Mouse (Mus musculus) forebrain, embryonic 10.5 days (tissue): ENCODE data around the gene Crat. TPM values are rescaled to one million over a fixed set of nuclear protein-coding genes. Genes with fewer than 3 reads are reported as not detected.

Experiments
- DNase-seq: peaks from one replicate; pipeline ENCODE4 v3.0.0-alpha.2; 2017; ENCODE audit warnings: low spot score; ENCODE audit errors: extremely low spot score
- H3K27ac ChIP-seq: fragments of 300-500 bp; sonication (generic); 2 replicates; pipeline ENCODE4 v1.5.1; 2016; ENCODE audit warnings: mild to moderate bottlenecking
- H3K27me3 ChIP-seq: fragments of 300-500 bp; sonication (generic); 2 replicates; pipeline ENCODE4 v1.6.1; 2016; ENCODE audit warnings: mild to moderate bottlenecking; ENCODE audit not compliant: poor library complexity, severe bottlenecking
- H3K36me3 ChIP-seq: fragments of 300-500 bp; sonication (generic); replicated peaks from 2 replicates; pipeline ENCODE4 v1.6.1; 2016; ENCODE audit warnings: mild to moderate bottlenecking, moderate library complexity
- H3K4me1 ChIP-seq: fragments of 300-500 bp; sonication (generic); 2 replicates; pipeline ENCODE4 v1.6.1; 2016
- H3K4me3 ChIP-seq: fragments of 300-500 bp; sonication (generic); 2 replicates; pipeline ENCODE4 v1.5.1; 2016; ENCODE audit warnings: mild to moderate bottlenecking, moderate library complexity
- H3K9me3 ChIP-seq: fragments of 300-500 bp; sonication (generic); 2 replicates; pipeline ENCODE4 v1.6.1; 2016; ENCODE audit warnings: mild to moderate bottlenecking, moderate library complexity
- WGBS: fragments of 180-500 bp; shearing (Covaris S2); methylation state at CpG from one replicate; pipeline ENCODE4 v1.1.7; 2016; 5-methylcytosine and 5-hydroxymethylcytosine counted together
- polyA plus RNA-seq: library from polyadenylated mRNA; unstranded; fragments of >200 nt; fragmentation: Nextera tagmentation; extraction: Ambion mirVana; gene quantifications from 2 replicates; pipeline ENCODE4 v1.2.1, GENCODE M21; 2016

The Crat gene
- polyA plus RNA-seq, 1 experiment from 2014 or later = 23.6 TPM

DNA sequence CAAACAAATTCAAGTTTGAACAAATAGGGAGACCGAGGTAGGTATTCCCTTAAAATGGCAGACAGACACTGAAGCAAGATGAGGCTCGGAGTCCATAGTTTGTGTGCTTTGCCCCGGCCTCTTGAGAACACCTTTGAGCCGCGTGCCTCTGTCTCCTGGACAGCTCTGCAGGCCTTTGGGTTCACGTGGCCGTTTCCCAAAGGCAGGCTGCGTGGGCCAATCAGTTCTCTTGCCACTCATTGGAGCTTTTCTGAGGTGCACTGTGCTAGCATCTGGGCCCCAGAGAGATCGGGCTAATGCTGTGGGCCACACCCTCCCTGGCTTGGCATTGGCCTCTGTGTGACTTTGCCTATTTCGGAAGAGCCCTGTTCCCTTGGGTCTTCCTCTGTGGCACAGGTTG is 39.7 kb downstream of the Crat start:
- 93% methylated on average over 10 of the region's 10 CpGs for WGBS

GRCm38 (mm10) chr2:30372726-30373125 is 42.9 kb downstream of the Crat start:
- peaks cover 98% of the 10 kb centered on the region for H3K36me3 ChIP-seq
- WGBS = 95% methylated on average over 5 of the region's 5 CpGs
- H3K27ac ChIP-seq = no peak overlapping the region
- H3K9me3 ChIP-seq = no peaks in the 10 kb centered on the region
- H3K4me1 ChIP-seq = no peaks in the 10 kb centered on the region
- DNase-seq = no peak
- no peak overlapping the region for H3K4me3 ChIP-seq
- H3K27me3 ChIP-seq = no peaks in the 10 kb centered on the region

More for the DNA sequence above, 39.7 kb downstream of the Crat start:
- peaks cover 97% of the 10 kb centered on the region for H3K36me3 ChIP-seq
- no peak overlapping the region for H3K27ac ChIP-seq
- H3K4me1 ChIP-seq = no peaks in the 10 kb centered on the region
- H3K4me3 ChIP-seq = no peak overlapping the region
- DNase-seq = no peak
- H3K9me3 ChIP-seq = no peaks in the 10 kb centered on the region
- H3K27me3 ChIP-seq = no peaks in the 10 kb centered on the region

- peaks cover 98% of the 10 kb centered on the region for H3K36me3 ChIP-seq
- no peak for DNase-seq
- 95% methylated on average over 8 of the region's 8 CpGs for WGBS
These were observed 44.1 kb downstream of the Crat start for GRCm38 (mm10) chr2:30371544-30371943.

GRCm38 (mm10) chr2:30366203-30366602 is 49.4 kb downstream of the Crat start:
- Histone ChIP-seq H3K9me3 (no peaks in the 10 kb centered on the region), H3K4me3 (0 out of 2 replicates have a peak overlapping the region, but pooled peaks have one; percentile 5), H3K27ac (no peak overlapping the region), H3K36me3 (peaks cover 52% of the 10 kb centered on the region), H3K27me3 (no peaks in the 10 kb centered on the region), H3K4me1 (peaks cover 18% of the 10 kb centered on the region)
- no peak for DNase-seq
- WGBS = 82% methylated on average over 5 of the region's 5 CpGs

More at GRCm38 (mm10) chr2:30371544-30371943, 44.1 kb downstream of the Crat start:
- H3K4me3 ChIP-seq = no peak overlapping the region
- H3K27ac ChIP-seq = no peak overlapping the region
- H3K9me3 ChIP-seq = no peaks in the 10 kb centered on the region
- no peaks in the 10 kb centered on the region for H3K27me3 ChIP-seq
- no peaks in the 10 kb centered on the region for H3K4me1 ChIP-seq

DNA sequence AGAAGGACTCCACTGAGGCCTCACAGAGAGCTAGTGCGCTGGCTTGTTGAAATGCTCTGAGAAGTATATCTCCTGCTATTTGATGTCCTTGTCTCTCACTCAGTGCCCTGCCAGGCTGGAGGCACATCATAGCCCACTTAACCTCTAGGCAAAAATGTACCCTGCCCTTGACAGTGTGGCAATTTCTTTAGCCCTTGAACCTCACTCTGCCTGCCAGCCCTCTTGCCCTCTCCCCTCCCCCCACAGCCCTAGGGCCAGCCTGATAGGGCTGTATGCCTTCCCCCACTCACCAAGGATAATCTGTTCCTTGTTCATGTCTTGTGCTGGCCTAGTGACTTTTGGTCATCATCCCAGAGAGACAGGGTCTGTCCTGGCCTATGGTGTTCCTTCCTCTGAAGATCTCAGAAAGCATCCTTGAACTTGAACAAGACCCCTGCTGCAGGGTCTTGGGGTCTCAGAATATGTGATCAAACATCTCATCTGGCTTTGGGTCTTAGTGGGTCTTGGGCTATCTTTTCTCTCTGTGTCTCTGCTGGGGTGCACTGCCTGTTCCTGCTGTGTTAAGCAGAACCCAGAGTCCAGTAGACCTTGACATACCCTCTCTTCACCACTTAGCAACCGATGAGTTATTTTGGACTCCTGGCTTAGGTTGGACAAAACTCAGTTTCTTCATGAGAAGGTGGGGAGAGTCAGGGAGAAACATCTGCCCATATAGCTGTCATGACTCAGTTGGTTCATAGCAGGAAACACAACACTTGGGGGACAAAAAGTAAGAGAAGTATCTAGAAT is 50.1 kb downstream of the Crat start:
- Histone ChIP-seq H3K27ac (peak overlapping the region; percentile 87), H3K4me1 (peaks cover 18% of the 10 kb centered on the region), H3K36me3 (peaks cover 45% of the 10 kb centered on the region), H3K9me3 (no peaks in the 10 kb centered on the region), H3K27me3 (no peaks in the 10 kb centered on the region; the same call in 1 of the 2 replicates), H3K4me3 (peak overlapping the region; percentile 85)
- 87% methylated on average over 2 of the region's 2 CpGs for WGBS
- no peak for DNase-seq

DNA sequence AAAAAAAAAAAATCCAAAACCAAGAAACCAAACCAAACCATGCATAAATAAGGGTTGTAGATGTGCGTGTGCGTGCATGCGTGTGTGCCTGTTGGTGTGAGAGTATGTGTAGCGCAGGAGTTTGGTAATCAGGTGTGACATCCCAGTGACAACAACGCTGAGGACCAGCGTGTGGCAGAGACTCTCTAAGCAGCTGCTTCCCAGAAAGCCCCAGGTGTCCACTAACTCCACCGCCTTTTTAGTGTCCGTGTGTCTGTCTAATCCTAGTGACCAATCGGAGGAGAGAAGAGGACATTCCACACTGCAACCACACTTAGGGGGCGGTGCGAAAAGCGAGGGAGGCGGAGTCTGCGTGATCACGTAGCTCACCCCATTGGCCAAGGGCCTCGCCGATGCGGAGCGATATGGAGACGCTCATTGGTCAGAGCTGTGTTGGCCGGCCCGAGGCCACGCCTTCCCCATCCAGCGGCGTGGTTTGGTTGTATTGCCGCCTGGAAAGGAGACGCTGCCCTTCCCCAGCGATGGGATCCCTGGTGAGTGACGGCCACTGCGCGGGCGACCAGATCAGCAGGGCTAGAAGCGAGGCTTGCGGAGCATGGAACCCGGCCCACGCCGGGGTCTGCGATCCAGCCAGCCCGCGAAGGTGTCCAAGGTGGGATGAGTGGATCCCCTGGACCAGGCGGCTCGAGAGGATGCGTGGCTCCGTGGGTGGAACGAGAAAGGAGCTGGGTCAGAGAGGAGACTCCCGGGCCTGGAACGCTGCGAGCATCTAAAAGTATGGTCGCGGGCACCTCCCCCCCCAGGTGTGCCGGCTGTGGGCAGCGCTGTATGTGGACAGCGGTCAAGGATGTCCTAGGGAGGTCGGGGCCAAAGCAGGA is 51.6 kb downstream of the Crat start, which contains the start of gene Miga2:
TSS of gene Miga2 (plus strand) at position 461 of the 878 bp plus-strand sequence.
- Histone ChIP-seq H3K9me3 (no peaks in the 10 kb centered on the region), H3K4me3 (peak within 1 kb of the TSS; percentile 85)
- under 1% methylated on average over 54 of the region's 54 CpGs for WGBS

DNA sequence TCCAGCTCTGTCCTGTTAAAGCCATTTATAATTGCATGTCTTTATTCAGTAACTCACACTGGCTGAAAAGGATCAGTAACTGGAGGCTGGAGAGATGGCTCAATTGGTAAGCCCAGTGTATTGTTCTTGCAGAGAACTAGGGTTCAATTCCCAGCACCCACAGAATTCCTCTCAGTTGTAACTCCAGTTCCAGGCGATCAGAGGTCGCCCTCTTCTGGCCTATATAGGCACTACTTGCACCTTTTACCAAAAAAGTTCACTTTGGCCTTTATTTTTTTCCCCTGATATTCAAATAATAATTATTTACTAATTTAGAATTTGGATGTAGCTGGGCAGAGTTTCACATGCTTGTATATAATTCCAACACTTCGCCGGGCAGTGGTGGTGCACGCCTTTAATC is 52.7 kb downstream of the Crat start:
- no peak for DNase-seq
- peaks cover 28% of the 10 kb centered on the region for H3K4me1 ChIP-seq
- H3K36me3 ChIP-seq = peaks cover 19% of the 10 kb centered on the region
- no peak overlapping the region for H3K27ac ChIP-seq
- H3K27me3 ChIP-seq = no peaks in the 10 kb centered on the region; the same call in 1 of the 2 replicates
- H3K9me3 ChIP-seq = no peaks in the 10 kb centered on the region
- WGBS = 71% methylated on average over 5 of the region's 5 CpGs
- peak overlapping the region; percentile 3; the same call in 1 of the 2 replicates for H3K4me3 ChIP-seq

More for the DNA sequence above, 51.6 kb downstream of the Crat start, which contains the start of gene Miga2:
- DNase-seq = peak; percentile 98
- Histone ChIP-seq H3K27me3 (no peaks in the 10 kb centered on the region; the same call in 1 of the 2 replicates), H3K27ac (peak within 1 kb of the TSS; percentile 87), H3K36me3 (peaks cover 30% of the 10 kb centered on the region), H3K4me1 (peaks cover 18% of the 10 kb centered on the region)

- 78% methylated on average over 10 of the region's 10 CpGs for WGBS
- no peak for DNase-seq
- H3K4me1 ChIP-seq = peaks cover 34% of the 10 kb centered on the region
These were observed 55.0 kb downstream of the Crat start for GRCm38 (mm10) chr2:30360626-30361025.

DNA sequence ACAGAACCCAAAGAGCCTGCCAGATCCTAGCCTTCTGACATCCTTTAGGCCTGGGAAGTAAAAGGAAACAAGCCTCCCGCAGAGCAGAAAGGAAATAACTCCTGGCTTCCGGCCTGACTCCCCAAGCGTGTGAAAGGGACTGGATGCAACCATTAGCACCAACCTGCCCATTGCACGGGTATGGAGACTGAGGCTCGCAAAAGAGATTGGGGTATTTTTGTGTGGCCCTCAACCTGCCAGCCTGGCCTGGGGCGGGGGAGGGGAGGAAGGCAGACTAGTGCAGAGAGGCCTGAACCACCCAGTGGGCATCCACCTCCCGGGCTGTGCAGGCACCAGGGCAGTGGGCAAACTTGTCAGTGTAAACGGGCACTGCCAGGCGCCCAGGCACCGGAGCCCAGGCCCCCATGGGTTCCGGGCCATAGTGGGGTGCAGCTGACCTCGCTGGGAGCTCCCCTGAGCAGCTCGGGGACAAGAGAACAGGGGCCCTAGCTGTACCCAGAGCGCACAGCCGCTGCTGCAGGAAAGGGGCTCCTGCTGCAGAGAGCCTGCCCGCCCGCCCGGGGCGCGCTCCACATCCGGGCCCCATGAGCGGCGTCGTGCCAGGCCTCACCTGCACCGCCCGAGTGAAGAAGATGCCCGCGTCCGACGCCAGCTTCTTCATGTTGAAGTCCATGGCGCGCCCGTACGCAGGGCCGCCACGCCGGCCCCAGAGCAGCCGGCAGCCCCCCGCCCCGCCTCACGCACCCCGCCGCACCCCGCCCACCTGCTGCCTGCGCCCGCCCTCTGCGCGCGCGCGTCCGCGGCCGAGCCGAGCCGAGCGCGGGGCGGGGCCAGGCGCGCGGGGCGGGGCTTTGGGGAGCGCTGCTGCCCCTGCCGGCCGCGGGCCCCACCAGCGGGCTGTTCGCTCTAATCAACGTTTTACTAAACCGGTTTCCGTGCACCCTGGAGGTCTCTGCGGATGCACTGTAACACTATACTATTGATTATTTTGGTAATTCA is 56.8 kb downstream of the Crat start, which contains the start of gene Sh3glb2:
TSS of gene Sh3glb2 (minus strand) at position 805 of the 999 bp plus-strand sequence.
- H3K36me3 ChIP-seq = peaks cover 16% of the 10 kb centered on the region
- peak within 1 kb of the TSS; percentile 88 for H3K27ac ChIP-seq
- no peaks in the 10 kb centered on the region for H3K9me3 ChIP-seq
- WGBS = 3% methylated on average over 73 of the region's 73 CpGs
- no peaks in the 10 kb centered on the region; the same call in 1 of the 2 replicates for H3K27me3 ChIP-seq
- DNase-seq = peak; percentile 80
- H3K4me1 ChIP-seq = peaks cover 21% of the 10 kb centered on the region
- H3K4me3 ChIP-seq = peak within 1 kb of the TSS; percentile 84

More at GRCm38 (mm10) chr2:30360626-30361025, 55.0 kb downstream of the Crat start:
- H3K27me3 ChIP-seq = no peaks in the 10 kb centered on the region; the same call in 1 of the 2 replicates
- no peaks in the 10 kb centered on the region for H3K9me3 ChIP-seq
- no peak overlapping the region for H3K4me3 ChIP-seq
- H3K36me3 ChIP-seq = no peaks in the 10 kb centered on the region
- H3K27ac ChIP-seq = no peak overlapping the region

- peak overlapping the region; percentile 84 for H3K4me3 ChIP-seq
- DNase-seq = peak; percentile 33
- peak overlapping the region; percentile 88 for H3K27ac ChIP-seq
- no peaks in the 10 kb centered on the region for H3K9me3 ChIP-seq
- 65% methylated on average over 8 of the region's 8 CpGs for WGBS
- no peaks in the 10 kb centered on the region; the same call in 1 of the 2 replicates for H3K27me3 ChIP-seq
- H3K36me3 ChIP-seq = peaks cover 25% of the 10 kb centered on the region
- H3K4me1 ChIP-seq = peaks cover 21% of the 10 kb centered on the region
These were observed 57.8 kb downstream of the Crat start for GRCm38 (mm10) chr2:30357552-30358510.

- no peak for DNase-seq
- Histone ChIP-seq H3K27ac (no peak overlapping the region), H3K36me3 (peaks cover 33% of the 10 kb centered on the region), H3K4me3 (no peak overlapping the region), H3K4me1 (peaks cover 21% of the 10 kb centered on the region), H3K27me3 (no peaks in the 10 kb centered on the region; the same call in 1 of the 2 replicates), H3K9me3 (no peaks in the 10 kb centered on the region)
- WGBS = 76% methylated on average over 9 of the region's 9 CpGs
These were observed 58.7 kb downstream of the Crat start for GRCm38 (mm10) chr2:30356906-30357305.
